Mouse (Mus musculus): ENCODE measurements at regions not wholly inside any gene's neighbourhood (a gene's known extent, or its start where the extent isn't known, plus 50 kb on each side); places are given as distances from the start of the nearest gene placed in this dataset.

- no peaks in the 10 kb centered on the region; the same call in 1 of the 2 replicates for H3K4me1 ChIP-seq (ENCODE audit: control insufficient read depth, insufficient read depth, low read length)
Measured at GRCm38 (mm10) chr10:8960275-8960960, 74.5 kb upstream of the Sash1 start.

GRCm38 (mm10) chr10:8955499-8956211 lies 69.8 kb upstream of the Sash1 start:
- TF ChIP-seq CTCF (IDR thresholded peaks at IDR 0.05; ENCODE audit: control insufficient read depth, insufficient read depth, low read length) (no peak), POLR2A (IDR thresholded peaks at IDR 0.05; ENCODE audit: borderline replicate concordance, control insufficient read depth, low read depth, low read length) (no peak)
- Histone ChIP-seq H3K27ac (ENCODE audit: control insufficient read depth, insufficient read depth, low read depth, low read length, poor library complexity) (no peak overlapping the region), H3K4me1 (ENCODE audit: control insufficient read depth, insufficient read depth, low read length) (no peaks in the 10 kb centered on the region; the same call in 1 of the 2 replicates), H3K4me3 (replicated peaks; ENCODE audit: control insufficient read depth, low read depth, low read length) (no peak overlapping the region)
- WGBS: 7% methylated on average over 6 of the region's 6 CpGs

More at GRCm38 (mm10) chr10:8960275-8960960, 74.5 kb upstream of the Sash1 start:
- WGBS: 85% methylated on average over 9 of the region's 9 CpGs
- Histone ChIP-seq H3K27ac (ENCODE audit: control insufficient read depth, insufficient read depth, low read depth, low read length, poor library complexity) (no peak overlapping the region), H3K4me3 (replicated peaks; ENCODE audit: control insufficient read depth, low read depth, low read length) (no peak overlapping the region)
- TF ChIP-seq POLR2A (IDR thresholded peaks at IDR 0.05; ENCODE audit: borderline replicate concordance, control insufficient read depth, low read depth, low read length) (no peak), CTCF (IDR thresholded peaks at IDR 0.05; ENCODE audit: control insufficient read depth, insufficient read depth, low read length) (no peak)

GRCm38 (mm10) chr10:8954003-8954402 lies 68.1 kb upstream of the Sash1 start:
- Histone ChIP-seq H3K27ac (ENCODE audit: control insufficient read depth, insufficient read depth, low read depth, low read length, poor library complexity) (no peak overlapping the region), H3K4me3 (replicated peaks; ENCODE audit: control insufficient read depth, low read depth, low read length) (no peak overlapping the region), H3K4me1 (ENCODE audit: control insufficient read depth, insufficient read depth, low read length) (no peaks in the 10 kb centered on the region; the same call in 1 of the 2 replicates)
- 72% methylated on average over 4 of the region's 4 CpGs for whole genome bisulfite sequencing
- no peak for TF ChIP-seq CTCF (IDR thresholded peaks at IDR 0.05; ENCODE audit: control insufficient read depth, insufficient read depth, low read length)
- no peak for TF ChIP-seq POLR2A (IDR thresholded peaks at IDR 0.05; ENCODE audit: borderline replicate concordance, control insufficient read depth, low read depth, low read length)

GRCm38 (mm10) chr10:8952922-8953321 lies 67.1 kb upstream of the Sash1 start:
- no peak for TF ChIP-seq CTCF (IDR thresholded peaks at IDR 0.05; ENCODE audit: control insufficient read depth, insufficient read depth, low read length)
- TF ChIP-seq POLR2A (IDR thresholded peaks at IDR 0.05; ENCODE audit: borderline replicate concordance, control insufficient read depth, low read depth, low read length): no peak
- Histone ChIP-seq H3K4me1 (ENCODE audit: control insufficient read depth, insufficient read depth, low read length) (no peaks in the 10 kb centered on the region; the same call in 1 of the 2 replicates), H3K4me3 (replicated peaks; ENCODE audit: control insufficient read depth, low read depth, low read length) (no peak overlapping the region), H3K27ac (ENCODE audit: control insufficient read depth, insufficient read depth, low read depth, low read length, poor library complexity) (peak overlapping the region; percentile 37; the same call in 1 of the 2 replicates)
- 51% methylated on average over 5 of the region's 5 CpGs for WGBS

- Histone ChIP-seq H3K27ac (ENCODE audit: control insufficient read depth, insufficient read depth, low read depth, low read length, poor library complexity) (no peak overlapping the region), H3K4me1 (ENCODE audit: control insufficient read depth, insufficient read depth, low read length) (no peaks in the 10 kb centered on the region; the same call in 1 of the 2 replicates), H3K4me3 (replicated peaks; ENCODE audit: control insufficient read depth, low read depth, low read length) (no peak overlapping the region)
- WGBS: 82% methylated on average over 3 of the region's 3 CpGs
- TF ChIP-seq CTCF (IDR thresholded peaks at IDR 0.05; ENCODE audit: control insufficient read depth, insufficient read depth, low read length) (no peak), POLR2A (IDR thresholded peaks at IDR 0.05; ENCODE audit: borderline replicate concordance, control insufficient read depth, low read depth, low read length) (no peak)
Measured at GRCm38 (mm10) chr10:8951937-8952336, 66.1 kb upstream of the Sash1 start.

- TF ChIP-seq CTCF (IDR thresholded peaks at IDR 0.05; ENCODE audit: control insufficient read depth, insufficient read depth, low read length) (no peak), POLR2A (IDR thresholded peaks at IDR 0.05; ENCODE audit: borderline replicate concordance, control insufficient read depth, low read depth, low read length) (no peak)
- Histone ChIP-seq H3K27ac (ENCODE audit: control insufficient read depth, insufficient read depth, low read depth, low read length, poor library complexity) (no peak overlapping the region), H3K4me3 (replicated peaks; ENCODE audit: control insufficient read depth, low read depth, low read length) (no peak overlapping the region), H3K4me1 (ENCODE audit: control insufficient read depth, insufficient read depth, low read length) (no peaks in the 10 kb centered on the region; the same call in 1 of the 2 replicates)
- 69% methylated on average over 10 of the region's 10 CpGs for WGBS
Measured at GRCm38 (mm10) chr10:8951236-8951825, 65.5 kb upstream of the Sash1 start.

- H3K27ac ChIP-seq (ENCODE audit: control insufficient read depth, insufficient read depth, low read depth, low read length, poor library complexity): no peak overlapping the region
- TF ChIP-seq POLR2A (IDR thresholded peaks at IDR 0.05; ENCODE audit: borderline replicate concordance, control insufficient read depth, low read depth, low read length) (no peak), CTCF (IDR thresholded peaks at IDR 0.05; ENCODE audit: control insufficient read depth, insufficient read depth, low read length) (no peak)
- H3K4me3 ChIP-seq (replicated peaks; ENCODE audit: control insufficient read depth, low read depth, low read length): no peak overlapping the region
- WGBS: 4% methylated on average over 3 of the region's 3 CpGs
- no peaks in the 10 kb centered on the region; the same call in 1 of the 2 replicates for H3K4me1 ChIP-seq (ENCODE audit: control insufficient read depth, insufficient read depth, low read length)
Measured at GRCm38 (mm10) chr10:8948227-8948626, 62.4 kb upstream of the Sash1 start.

GRCm38 (mm10) chr10:8945195-8945751 lies 59.4 kb upstream of the Sash1 start:
- H3K27ac ChIP-seq (ENCODE audit: control insufficient read depth, insufficient read depth, low read depth, low read length, poor library complexity): no peak overlapping the region
- 26% methylated on average over 17 of the region's 17 CpGs for WGBS
- no peaks in the 10 kb centered on the region for H3K4me1 ChIP-seq (ENCODE audit: control insufficient read depth, insufficient read depth, low read length)
- H3K4me3 ChIP-seq (replicated peaks; ENCODE audit: control insufficient read depth, low read depth, low read length): no peak overlapping the region
- no peak for TF ChIP-seq POLR2A (IDR thresholded peaks at IDR 0.05; ENCODE audit: borderline replicate concordance, control insufficient read depth, low read depth, low read length)

Measured in bone marrow, adult 2 months (tissue).